Mouse (Mus musculus): ENCODE measurements around the gene Rpp25.

Gene Rpp25

DNA sequence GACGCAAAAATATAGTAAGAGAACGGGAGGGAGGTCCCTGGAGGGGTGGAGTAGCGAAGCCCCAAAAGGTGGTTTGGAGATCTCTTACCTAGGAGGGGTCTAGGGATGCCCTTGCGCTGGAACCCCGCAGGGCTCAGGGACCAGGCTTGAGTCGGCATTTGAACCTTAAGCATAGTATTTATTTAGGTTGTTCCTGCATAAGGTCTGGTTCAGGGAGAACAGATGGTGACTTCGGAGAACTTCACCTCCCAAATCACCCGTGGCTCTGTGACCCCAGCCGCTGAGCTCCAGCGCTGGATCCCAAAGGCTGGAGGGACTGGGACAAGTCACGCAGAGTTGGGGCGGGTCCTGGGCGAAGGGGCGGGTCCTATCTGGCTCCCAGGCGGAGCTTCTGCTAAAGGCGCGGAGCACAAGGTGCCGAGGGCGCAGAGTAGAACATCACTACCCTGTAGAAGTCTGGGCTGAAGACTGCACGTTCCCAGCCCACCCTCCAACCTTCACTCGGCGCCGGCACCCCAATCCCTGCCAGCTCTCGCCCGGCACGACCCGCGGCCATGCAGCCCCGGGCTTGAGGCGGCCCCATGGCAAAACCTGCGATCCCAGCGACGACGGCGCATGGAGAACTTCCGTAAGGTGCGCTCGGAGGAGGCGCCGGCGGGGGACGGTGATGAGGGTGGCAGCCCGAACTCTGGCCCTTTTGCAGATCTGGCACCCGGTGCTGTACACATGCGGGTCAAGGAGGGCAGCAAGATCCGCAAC lies at the start of gene Rpp25:
Gene Rpp25, plus strand, starts transcription at position 405 of the 759 bp plus-strand sequence.
- peak; percentile 68 for DNase-seq

DNA sequence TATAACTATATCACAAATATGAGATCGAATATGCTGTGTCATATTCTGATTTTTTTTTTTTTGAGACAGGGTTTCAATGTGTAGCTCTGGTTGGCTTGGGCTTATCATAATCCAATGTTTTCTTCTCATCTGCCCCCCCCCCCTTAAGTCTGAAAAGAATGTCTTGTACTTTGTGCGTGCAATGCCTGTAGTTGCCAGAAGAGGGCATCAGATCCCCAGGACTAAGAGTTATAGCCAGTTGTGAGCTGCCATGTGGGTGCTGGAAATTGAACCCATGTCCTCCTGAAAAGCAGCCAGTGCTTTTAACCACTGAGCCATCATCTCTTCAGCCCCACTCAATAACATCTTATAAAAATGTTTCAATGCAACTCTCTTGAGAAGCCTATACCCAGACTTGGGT lies 44.1 kb upstream of the Rpp25 start:
- DNase-seq = no peak

DNA sequence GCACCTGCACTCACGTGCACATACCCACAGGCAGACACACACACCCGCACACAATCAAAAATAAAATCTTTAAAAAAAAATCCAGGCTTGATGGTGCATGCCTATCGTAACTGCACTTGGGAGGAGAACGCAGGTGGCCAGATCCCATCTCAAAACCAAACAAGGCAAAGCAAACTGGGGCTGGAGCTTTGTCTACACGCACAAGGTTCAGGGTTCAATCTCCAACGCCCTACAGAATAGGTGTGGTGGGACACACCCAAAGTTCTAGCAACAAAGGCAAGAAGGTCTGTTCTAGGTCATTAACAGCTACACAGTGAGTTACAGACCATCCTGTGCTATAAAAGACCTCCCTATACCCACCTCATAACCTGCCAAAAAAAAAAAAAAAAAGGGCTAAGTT lies 41.0 kb upstream of the Rpp25 start:
- no peak for DNase-seq

DNA sequence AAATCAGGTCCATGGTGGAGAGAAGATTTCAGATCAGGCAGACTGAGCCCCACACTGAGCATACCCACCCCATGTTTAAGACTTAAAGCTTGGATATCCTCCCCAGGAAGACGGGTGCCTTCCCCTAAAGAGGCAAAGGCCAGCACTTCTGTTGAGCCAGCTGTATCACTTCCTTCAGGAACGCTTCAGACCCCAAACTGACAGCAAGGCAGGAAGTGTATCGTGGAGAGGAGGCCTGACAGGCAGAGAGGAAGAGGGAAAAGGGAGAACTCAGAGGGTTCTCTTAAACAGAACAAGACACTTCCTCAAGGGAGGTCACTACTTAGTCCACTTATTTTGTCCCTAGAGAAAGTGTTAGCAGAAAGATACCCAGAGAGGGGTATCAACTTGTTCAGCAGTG lies 37.7 kb upstream of the Rpp25 start:
- no peak for DNase-seq

DNA sequence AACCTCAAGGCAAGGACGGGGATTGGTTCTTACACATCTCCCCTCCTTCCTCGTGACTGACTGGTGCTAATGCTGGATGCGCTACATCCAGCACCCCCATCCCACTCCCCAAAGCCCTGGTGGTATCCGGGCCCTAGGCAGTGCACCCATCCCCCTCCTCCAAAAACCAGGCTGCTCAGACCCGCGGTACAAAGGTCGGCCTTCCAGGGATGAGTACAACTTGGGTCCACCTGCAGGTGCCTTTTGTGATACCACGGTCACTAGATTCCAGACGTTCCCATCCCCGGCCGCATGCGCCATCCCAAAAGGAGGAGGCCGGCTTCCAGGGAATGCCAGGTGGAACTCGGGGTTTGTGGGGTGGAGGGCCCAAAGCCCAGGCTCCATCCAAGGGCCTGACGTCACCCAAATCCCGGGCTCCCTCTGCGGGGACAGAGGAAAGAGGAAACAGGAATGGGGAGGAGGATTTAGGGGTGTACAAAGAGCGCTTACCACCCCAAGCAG lies 36.5 kb upstream of the Rpp25 start:
- DNase-seq = peak; percentile 44

DNA sequence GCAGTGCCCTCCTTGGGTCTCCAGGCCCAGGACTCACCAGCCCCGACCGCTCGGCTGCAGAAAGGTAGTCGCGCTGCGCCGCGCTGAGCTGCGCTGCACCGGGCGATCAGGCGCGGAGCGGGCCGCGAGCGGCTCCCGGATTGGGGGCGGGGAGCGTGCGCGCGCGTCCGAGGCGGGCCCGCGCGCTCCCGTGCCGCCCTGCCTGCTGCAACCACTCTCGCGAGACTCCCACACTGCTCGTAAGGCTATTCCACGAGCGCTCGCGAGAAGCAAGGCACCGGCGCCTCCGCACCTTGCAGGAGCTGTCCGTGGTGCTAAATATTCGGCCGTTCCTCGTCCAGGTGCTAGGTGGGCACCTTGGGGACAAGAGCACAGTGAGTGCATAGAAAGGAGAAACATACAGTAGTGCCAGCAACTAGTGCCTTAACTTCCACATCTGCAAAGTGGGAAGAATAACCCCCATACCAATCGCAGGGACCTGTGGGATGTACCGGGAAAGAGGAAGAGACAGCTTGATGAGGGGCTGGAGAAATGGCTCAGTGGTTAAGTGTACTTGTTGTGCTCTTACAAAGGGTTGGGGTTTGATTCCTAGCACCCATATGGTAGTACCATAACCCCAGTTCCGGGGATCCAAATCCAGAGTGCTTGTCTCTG lies 35.8 kb upstream of the Rpp25 start, which contains the start of gene Scamp5:
Gene Scamp5, minus strand, starts transcription at position 165 of the 654 bp plus-strand sequence.
- DNase-seq = peak; percentile 95

DNA sequence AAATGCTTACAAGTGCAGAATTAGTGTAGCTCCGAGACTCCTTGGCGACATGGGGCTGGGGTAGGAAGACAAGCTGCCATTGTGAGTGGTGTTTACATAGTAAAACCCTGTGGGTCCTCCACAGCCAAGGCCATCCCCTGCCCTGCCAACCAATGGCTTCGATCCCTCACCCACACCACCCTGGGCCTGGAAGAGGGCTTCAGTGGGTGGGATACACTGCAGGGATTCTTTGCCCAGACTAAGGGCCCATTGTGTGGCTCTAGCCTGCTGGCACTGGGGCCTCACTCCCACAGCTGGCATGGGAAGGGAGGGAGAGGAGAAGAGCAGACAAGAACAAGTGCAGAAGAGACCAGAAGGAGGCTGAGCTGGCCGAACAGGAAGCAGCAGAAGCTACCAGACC lies 34.9 kb upstream of the Rpp25 start:
- DNase-seq = no peak

DNA sequence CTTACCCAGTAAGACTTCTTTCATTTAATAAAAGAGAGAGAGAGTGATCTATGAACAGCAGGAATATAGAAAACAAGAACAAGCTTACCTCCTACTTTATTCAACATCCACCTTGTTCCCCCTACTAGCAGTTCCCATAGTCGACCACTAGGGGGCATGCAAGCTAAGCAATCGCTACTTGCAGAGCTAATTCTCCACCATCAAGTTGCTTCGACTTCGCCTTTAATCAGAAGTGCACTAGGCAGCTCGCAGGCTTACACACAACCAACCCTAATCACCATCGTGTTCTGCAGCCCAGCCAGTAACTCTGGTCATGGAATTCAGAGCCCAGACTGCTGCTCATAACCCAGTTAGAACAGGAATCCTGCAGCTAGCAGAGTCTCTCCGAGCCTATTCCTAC lies 18.1 kb upstream of the Rpp25 start:
- DNase-seq = peak; percentile 84

DNA sequence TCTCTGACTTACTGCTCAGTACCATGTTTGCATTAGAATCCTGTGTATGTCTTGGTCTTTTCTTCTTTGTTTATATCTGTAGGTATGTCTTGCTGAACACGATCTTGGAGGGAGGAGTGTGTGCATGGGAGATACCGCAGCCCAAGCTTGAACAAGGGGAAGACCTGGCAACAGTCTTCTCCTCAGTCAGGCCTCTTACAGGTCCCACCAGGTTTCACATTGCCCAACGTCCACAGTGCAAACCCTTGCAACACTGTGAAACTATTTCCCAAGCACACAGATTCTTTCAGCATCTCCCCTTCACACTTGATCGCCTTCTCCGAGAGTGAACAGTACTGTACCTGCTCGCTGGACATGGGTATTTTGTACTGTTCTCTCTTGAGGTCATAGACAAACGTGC lies 16.0 kb upstream of the Rpp25 start:
- DNase-seq = no peak

DNA sequence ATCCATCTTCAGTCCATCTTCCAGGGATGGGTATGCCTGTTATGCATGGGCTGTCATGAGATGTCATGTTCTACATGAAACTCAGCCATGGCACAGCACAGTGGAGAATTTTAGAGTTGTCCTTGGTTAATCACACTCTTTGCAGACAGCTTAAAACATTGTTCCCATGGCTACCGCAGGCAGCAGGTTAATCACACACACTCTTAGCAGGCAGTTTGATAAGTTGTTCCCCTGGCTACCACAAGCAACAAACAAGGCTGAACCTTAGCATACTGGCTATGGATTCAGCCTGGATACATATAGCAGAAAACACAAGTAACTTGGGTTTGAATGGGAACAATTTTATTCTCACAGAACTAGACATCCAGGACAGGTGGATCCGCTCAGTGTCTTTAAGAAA lies 10.3 kb upstream of the Rpp25 start:
- no peak for DNase-seq

DNA sequence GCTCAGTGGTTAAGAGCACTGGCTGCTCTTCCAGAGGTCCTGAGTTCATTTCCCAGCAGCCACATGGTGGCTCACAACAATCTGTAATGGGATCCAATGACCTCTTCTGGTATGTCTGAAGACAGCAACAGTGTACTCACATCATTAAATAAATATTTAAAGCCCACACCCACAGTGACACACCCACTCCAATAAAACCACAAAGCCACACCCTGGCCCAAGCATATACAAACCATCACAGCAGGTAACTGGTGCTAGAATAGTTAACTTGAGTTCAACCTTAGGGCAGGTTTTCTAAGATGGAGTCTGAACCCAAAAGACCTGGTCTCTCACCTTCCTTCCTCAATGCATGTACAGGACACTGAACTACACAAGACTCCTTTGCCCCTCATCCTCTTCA lies 8.9 kb upstream of the Rpp25 start:
- no peak for DNase-seq

DNA sequence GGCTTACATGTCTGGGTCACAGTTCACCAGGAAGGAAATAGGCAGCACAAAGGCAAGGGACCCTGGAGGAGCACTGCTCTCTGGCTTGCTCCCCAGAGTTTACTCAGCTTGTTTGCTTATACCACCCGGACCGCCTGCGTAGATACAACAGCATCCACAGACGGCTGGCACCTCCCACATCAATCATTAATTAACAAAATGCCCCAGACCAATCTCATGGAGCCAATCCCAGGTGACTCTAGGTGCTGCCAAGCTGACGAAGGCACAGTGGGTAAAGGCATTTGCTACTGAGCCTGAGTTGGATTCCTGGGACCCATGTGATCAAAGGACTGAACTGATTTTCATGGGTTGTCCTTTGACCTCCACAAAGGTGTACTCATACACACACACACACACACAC lies 6.6 kb upstream of the Rpp25 start:
- DNase-seq = no peak

DNA sequence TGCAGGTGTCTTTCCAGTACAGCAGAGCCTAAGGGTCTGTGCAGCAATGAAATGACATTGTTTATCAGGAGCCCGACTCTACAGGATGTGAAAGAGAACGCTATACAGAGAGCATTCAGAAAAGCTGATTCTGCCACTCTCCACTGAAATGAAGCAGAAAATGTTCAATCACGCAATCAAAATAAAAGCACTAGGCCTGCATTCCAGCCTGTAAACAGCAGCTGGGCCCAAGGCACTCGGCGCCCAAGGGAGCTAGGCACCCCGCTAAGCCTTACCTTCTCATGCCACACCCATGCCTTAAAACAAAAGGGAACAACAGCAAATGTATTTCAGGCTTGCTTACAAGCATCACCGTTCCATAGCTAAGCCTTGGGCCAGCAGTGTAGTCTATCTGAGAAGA lies 5.3 kb upstream of the Rpp25 start:
- DNase-seq = no peak

DNA sequence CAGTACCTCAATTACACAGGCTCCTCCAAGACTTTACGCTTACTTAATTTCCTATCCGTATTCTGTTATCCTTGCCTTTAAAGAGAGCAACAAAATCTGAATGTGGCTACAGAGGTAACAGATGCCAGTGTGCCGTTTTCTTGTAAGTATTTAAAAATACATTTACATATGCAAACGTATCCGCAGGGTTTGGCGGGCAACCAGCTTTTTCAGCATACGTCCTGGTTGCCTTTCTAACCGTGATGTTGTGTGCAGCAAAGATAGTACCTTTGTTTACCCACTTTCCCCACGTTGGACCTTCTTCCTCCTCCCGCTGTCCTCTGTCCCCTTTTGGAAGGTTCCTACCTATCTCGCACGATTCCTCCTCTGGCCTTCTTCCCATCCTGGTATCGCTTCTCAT lies 2.4 kb upstream of the Rpp25 start:
- no peak for DNase-seq

DNA sequence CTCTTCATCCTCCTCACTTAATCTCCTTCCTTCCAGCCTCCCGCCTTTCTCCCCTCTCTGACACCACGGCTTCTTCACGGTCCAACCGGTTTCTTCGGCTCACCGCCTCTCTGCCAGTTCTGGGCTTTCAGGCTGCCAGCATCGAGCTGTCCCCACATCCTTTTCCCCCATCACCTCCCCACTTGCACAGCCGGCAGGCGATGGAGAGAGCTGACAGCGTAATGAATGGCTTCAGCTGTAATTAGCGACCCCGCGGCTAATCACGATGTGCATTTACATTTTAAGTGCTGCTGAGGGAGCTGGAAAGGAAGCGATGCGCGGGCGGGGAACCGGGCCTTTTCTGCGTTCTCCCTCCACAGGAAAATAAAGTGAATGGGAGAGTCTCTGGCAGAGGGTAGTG lies 2.0 kb upstream of the Rpp25 start:
- DNase-seq = no peak

DNA sequence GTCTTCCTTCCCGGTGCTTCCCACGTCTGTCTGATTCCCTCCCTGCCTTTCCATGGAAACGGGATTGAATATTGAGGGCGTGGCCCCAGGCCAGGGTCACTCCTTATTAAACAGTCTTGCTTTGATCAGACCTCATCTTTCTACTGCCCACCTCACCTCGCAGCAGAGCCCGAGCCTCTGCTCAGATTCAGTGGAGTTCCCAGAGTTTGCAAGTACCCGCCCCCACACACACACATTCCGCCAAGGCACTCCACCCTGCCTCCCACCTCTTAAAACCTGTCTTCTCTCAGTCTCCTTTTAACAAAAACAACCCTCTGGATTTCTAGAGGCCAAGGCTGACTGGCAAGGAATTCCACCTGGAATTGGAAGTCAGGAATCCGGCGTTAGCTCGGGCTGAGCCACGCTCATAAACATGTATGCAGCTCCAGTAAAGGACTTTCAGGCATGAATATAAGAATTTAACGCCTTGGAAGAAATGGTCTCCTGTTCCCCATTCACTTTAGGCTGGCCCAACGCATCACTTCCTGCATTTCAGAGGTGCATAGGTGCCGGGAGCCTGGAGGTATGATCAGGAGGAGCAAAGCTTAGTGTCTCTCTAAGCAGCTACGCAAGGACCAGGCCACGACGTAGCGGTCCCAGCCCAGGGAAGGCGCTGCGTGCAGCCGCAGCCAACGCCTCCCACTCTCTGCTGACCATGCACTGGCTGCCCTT lies 760 bp upstream of the Rpp25 start:
- no peak for DNase-seq

DNA sequence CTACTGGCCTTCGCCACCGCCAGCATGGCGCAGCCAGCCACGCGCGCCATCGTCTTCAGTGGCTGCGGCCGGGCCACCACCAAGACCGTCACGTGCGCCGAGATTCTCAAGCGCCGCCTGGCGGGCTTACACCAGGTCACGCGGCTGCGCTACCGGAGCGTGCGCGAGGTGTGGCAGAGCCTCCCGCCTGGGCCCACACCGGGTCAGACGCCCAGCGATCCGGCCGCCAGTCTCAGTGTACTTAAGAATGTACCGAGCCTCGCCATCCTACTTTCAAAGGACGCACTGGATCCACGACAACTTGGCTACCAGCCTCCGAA lies 515 bp downstream of the Rpp25 start:
- DNase-seq = peak; percentile 73

DNA sequence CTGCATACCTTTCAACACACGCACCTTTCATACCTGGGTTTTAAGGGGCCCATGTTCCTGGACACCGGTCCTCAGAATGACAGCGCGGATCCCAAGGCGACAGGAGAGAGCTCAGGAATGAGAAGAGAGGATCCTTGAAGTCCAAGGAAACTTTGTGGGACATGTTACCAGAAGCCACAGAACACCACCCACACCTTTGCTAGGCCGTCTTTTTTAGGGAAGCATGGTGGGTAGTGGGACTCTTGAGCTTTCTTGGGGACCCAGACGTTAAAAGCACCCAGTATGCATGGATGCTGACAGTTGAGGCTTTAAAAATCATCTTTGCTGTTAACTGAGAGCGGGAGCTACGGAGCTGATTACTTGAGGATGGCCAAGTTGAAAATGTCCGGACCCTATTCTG lies 1.1 kb downstream of the Rpp25 start:
- no peak for DNase-seq

DNA sequence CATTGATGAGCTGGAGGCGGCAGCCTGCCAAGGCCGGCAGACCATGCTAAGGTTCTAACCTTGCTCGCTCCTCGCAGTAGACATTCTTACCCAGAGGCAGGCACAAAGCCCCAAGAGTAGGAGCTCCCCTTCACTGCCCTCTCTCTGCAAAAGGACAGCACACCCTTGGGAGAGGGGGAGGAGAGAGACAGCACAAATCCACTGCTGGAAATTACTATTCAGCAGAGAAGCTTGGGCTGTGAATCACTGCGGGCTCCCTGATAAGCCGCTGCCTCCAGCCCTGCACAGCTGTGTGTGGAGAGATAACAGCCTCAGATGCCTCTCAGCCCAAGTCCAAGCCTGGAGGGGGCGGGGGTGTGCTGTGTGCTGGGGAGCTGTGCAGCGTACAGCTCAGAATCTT lies 1.9 kb downstream of the Rpp25 start:
- peak; percentile 53 for DNase-seq

DNA sequence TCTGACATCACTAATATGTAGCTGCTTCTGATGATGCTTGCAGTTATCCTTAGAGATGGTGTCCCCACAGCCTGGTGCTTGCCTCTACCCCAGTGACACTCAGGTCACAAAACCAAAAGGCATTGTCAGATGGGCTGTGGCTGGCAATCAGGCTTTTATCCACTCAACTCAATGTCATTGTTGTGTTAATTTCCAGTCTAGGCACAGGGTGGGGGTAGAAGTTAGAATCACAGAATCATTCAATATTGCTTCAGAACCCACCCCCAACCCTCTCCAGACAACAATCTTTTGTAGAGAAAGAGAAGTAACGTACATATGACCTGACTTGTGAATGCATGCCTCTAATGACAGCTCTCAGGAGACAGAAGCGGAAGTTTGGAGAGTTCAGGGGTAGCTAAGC lies 6.8 kb downstream of the Rpp25 start:
- DNase-seq = no peak

DNA sequence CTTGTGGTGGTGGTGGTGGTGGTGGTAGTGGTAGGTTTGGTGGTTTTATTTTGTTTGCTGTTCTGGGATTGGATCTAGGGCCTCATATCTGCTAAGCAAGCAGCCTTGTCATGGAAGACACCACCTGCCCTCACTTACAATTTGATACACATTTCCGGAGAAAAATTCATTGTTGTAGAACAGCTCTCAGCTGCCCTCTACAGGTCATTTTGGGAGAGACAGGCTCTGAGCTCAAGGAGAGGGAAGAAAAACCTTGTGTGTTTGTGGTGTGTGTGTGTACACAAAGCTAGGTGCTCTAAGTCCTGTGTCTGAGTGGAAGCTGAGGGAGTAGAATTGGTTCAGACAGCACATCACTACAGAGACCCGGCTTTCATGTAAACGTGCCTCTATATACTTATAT lies 13.3 kb downstream of the Rpp25 start:
- DNase-seq = peak; percentile 59

DNA sequence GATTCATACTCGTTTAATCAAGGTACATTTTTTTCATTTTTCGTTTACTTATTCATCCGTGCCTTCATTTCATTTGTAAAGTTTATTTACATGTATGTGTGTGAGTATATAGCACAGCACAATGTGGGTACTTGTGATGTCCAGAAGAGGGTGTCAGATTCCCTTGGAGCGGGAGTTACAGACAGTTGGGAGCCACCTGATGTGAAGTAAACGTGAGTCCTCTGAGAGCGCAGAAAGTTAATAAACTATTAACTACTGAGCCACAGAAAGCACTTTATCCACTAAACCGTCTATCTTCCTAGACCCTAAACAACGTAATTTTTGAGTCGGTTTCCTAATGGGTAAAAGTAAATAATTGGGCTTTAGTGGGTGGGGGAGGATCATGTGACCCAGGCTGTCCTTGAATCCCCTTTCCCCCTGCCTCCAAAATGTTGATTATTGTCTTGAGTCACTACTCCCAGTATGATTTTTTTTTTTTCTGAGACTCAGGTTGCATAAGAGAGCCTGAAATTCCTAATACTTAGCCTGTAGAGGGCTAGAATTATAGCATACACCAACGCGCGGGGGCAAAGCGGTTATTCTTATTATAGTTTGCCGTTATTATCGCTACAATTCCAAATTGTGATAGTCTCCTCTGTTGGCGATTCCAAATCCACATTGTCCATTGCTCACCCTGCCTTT lies 16.7 kb downstream of the Rpp25 start:
- no peak for DNase-seq
